Mouse (Mus musculus) adrenal gland, adult 2 months (tissue): ENCODE measurements around the gene Strap. TPM values are rescaled to one million over a fixed set of nuclear protein-coding genes. Genes with fewer than 3 reads are reported as not detected.

Source experiments
- DNase-seq: peaks from one replicate; pipeline ENCODE4 v3.0.0; 2021
- polyA plus RNA-seq: library from polyadenylated mRNA; depleted of rRNA; stranded (reverse); fragments of >200 nt; gene quantifications from 2 replicates; pipeline ENCODE4 v1.2.3, GENCODE M21; 2012; rRNA removed
- total RNA-seq, 2 experiments: library from RNA; stranded (reverse); gene quantifications; 2 replicates each; pipeline ENCODE4 v1.2.3; 2021

The Strap gene
- total and polyA plus RNA-seq, 3 experiments, result 79.6 to 143 (median 110) TPM

DNA sequence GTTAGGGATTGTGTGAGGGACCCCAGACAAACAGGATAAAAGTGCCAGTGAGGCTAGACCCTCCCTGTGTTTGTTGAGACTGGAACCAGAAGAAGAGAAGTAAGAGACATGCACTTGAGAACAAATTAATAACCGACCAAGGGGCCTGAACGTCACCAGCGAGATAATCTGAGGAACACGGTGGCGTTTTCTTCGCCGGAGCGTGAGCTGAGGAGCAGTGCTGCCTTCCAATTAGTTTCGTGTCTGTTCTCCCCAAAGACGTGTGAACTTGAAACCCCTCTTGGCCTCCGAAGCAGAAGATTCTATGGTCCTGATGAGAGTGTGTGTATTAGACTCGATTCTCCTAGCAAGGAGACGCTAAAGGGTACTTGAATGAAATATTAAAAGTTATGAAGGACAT is 39.3 kb downstream of the Strap start:
- DNase-seq, result no peak

- DNase-seq, result no peak
These were observed 40.3 kb downstream of the Strap start for GRCm38 (mm10) chr6:137775159-137775558.

DNA sequence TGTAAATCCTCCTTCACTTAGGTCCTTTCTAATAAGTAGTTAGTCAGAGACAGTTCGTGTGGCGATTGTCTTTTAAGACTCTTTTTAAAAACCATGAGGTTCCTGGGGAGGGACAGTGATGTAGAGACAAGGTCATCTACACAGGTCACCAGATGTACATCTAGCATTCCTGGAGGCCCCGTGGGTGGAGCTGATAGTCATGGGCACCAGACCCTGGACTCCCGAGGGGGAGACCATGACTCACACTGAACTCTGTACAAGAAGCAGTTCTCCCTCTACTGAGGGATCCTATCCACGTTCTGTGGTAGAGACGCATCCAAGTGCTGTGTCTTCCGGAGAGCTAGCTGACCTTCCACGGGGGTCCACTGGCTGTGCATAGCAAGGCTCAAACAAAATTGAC is 42.1 kb downstream of the Strap start:
- DNase-seq, result no peak

GRCm38 (mm10) chr6:137783899-137784637 is 49.2 kb downstream of the Strap start:
- DNase-seq, result peak; percentile 53

DNA sequence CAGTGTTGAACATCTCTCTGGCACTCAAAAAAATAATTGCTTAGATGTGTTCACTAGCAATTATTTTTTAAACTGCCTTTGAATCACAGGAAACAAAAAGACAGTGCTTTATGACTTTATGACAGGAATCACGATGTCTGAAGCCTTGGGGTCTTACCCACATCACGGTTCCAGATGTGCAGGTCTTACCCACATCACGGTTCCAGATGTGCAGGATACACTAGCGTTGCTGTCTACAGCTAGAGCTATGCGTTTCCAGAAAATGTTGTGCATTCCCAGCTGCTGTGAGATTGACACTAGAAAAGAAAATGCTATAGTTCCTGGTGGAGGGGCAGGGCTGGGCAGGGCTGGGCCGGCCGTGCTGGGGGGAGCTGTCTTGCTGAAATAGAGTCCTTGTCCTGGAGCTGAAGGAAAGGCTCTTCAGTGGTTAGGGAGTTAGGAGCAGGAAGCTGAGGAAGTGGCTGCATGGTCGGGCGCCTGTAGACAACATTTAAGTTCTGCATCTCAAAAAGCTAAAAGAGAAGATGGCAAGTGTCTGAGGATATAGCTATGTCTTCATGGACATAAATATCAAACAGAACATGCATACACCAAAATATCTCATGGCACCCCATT is 54.2 kb downstream of the Strap start:
- DNase-seq, result no peak

DNA sequence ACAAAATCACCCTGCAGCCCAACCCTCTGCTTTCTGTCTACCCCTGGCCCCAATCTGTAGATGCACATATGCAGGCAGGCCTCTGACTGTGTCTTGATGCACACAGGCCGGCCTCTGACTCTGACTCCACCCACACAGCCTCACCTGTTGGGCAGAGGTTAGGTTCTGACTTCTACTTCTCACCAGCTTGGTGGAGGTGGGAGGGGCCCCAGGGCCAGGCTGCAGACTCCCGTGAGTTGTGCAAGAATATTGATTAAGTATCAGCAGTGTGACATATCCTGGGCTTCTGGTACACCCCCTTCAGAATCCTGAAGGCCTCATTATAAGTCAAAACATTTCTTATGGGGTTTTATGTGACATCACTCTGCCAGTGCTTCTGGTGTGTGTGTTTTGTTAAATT is 54.8 kb downstream of the Strap start:
- no peak for DNase-seq

DNA sequence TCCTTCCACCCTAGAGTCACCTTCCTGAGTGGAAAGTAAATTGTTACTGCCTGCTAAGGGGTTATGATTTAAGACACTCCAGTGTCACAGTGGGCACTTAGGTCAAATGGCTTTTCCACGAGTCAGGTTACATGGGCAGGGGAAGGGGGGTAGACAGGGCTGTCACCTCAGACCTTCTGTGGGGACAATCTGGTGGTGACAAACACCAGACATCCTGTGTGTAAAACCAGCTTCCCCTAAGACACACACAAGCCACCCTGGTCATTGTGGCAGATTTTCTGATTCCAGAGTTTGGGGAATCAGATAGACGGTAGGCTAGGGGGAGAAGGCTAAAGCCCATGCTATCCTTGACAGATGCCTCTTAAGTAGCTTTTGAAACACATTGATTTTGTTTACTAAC is 60.6 kb downstream of the Strap start:
- no peak for DNase-seq

GRCm38 (mm10) chr6:137796596-137797567 is 62.0 kb downstream of the Strap start:
- no peak for DNase-seq

DNA sequence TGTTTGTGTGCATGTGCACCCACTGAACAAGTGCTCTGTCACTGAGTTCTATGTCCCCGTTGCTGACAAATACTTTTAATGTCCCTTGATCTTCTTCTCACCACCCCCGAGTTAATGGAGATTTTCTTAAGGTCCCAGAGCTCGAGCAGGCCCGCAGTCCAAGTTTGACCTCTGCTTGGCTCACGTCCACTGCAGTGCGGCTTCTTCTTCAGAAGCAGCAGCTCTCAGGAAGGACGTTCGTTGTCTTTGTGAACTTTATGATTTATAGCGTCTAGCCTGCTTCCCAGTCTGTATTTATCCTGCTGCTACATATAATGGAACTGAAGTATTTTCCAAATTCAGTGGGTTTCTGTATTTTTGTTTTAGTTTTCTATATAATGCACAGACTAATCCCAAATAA is 64.4 kb downstream of the Strap start:
- peak; percentile 55 for DNase-seq

Other genes with a start within 250 kb of the Strap start
- gene Eps8, start 80.2 kb upstream of the Strap start, total RNA-seq, result 10 to 100 TPM; 18.8 to 51.5 TPM
- 10.6 and 22.1 TPM in 2 replicates for gene Eps8, start 80.2 kb upstream of the Strap start, polyA plus RNA-seq
- 10 to 100 TPM; 12.6 to 22.5 TPM for gene Dera, start 19.5 kb downstream of the Strap start, total RNA-seq
- gene Dera, start 19.5 kb downstream of the Strap start, polyA plus RNA-seq, result 4.1 and 5.1 TPM in 2 replicates